Mouse (Mus musculus): ENCODE measurements around the gene Itpkb. TPM values are rescaled to one million over a fixed set of nuclear protein-coding genes. Genes with fewer than 3 reads are reported as not detected.
A peak's percentile ranks its signal among the peaks of the same experiment; 100 is the strongest.

Gene Itpkb
- total and polyA plus RNA-seq, 3 experiments = 4.2 to 14.4 (median 10.6) TPM

GRCm38 (mm10) chr1:180417118-180417517 lies 86.8 kb downstream of the Itpkb start:
- dilution Hi-C loops (cut with MboI; ENCODE audit: extremely low pct_ligation_motif_present, extremely low pct_unique_long_range_greater_than_20kb, low sequenced_read_pairs) = no loop called here
- H3K9me3 ChIP-seq (replicated peaks; ENCODE audit: low read length) = no peaks in the 10 kb centered on the region
- H3K4me1 ChIP-seq (ENCODE audit: control insufficient read depth in 1 of 2, insufficient read depth in 2 of 2) = peaks cover 31 to 63% of the 10 kb centered on the region in 2 experiments
- 0 out of 2 replicates have a peak overlapping the region, but pooled peaks have one; percentile 18 for H3K27ac ChIP-seq (ENCODE audit: insufficient read depth, low read depth)
- H3K79me2 ChIP-seq (replicated peaks; ENCODE audit: control insufficient read depth, extremely low read depth, insufficient read depth, poor library complexity, severe bottlenecking) = no peaks in the 10 kb centered on the region
- H3K9ac ChIP-seq (ENCODE audit: insufficient read depth, low read depth) = no peak overlapping the region
- no peaks in the 10 kb centered on the region for H3K27me3 ChIP-seq (replicated peaks)
- peaks cover 56 to 95% of the 10 kb centered on the region in 2 experiments for H3K36me3 ChIP-seq (replicated peaks in 1 of 2; ENCODE audit: control insufficient read depth in 1 of 2, insufficient read depth in 1 of 2, low read length in 1 of 2)
- H3K4me3 ChIP-seq (replicated peaks in 1 of 3; ENCODE audit: low read depth in 2 of 3, low read length in 2 of 3, poor library complexity in 1 of 3) = no peak overlapping the region
- in situ Hi-C loops (cut with MboI; ENCODE audit: low pct_ligation_motif_present, low pct_unique_long_range_greater_than_20kb, low sequenced_read_pairs) = loop anchor here (25.0 kb wide), 1 partner anchor 555 kb away; no protein-coding TSS in a partner anchor
- TF ChIP-seq IRF4 (IDR thresholded peaks at IDR 0.05; ENCODE audit: low read depth, low read length) = no peak
- no peak for TF ChIP-seq MAX (IDR thresholded peaks at IDR 0.05; ENCODE audit: low read length)
- TF ChIP-seq ZMIZ1 (IDR thresholded peaks at IDR 0.05; ENCODE audit: low read depth, low read length) = no peak
- TF ChIP-seq MEF2A (IDR thresholded peaks at IDR 0.05; ENCODE audit: borderline replicate concordance, low read depth, low read length) = no peak
- peak; percentile 45 for TF ChIP-seq RAD21 (IDR thresholded peaks at IDR 0.05; ENCODE audit: low read depth, low read length)
- peak; percentile 46 for TF ChIP-seq ETS1 (conservative IDR thresholded peaks at IDR 0.05; ENCODE audit: low read depth, low read length)
- no peak overlapping the region for H3K4me2 ChIP-seq (ENCODE audit: insufficient read depth, low read depth, poor library complexity, severe bottlenecking)
- no peak for DNase-seq (ENCODE audit: extremely low read depth)

GRCm38 (mm10) chr1:180419059-180419458 lies 88.8 kb downstream of the Itpkb start:
- no peaks in the 10 kb centered on the region for H3K79me2 ChIP-seq (replicated peaks; ENCODE audit: control insufficient read depth, extremely low read depth, insufficient read depth, poor library complexity, severe bottlenecking)
- TF ChIP-seq GABPA (IDR thresholded peaks at IDR 0.05; ENCODE audit: insufficient replicate concordance, low read depth, low read length) (no peak), CHD1 (IDR thresholded peaks at IDR 0.05; ENCODE audit: low read depth, low read length) (no peak), RCOR1 (conservative IDR thresholded peaks at IDR 0.05; ENCODE audit: low read depth, low read length) (no peak)
- H3K4me1 ChIP-seq (ENCODE audit: control insufficient read depth in 1 of 2, insufficient read depth in 2 of 2) = peaks cover 47 to 82% of the 10 kb centered on the region in 2 experiments
- H3K4me2 ChIP-seq (ENCODE audit: insufficient read depth, low read depth, poor library complexity, severe bottlenecking) = no peak overlapping the region
- H3K9ac ChIP-seq (ENCODE audit: insufficient read depth, low read depth) = no peak overlapping the region
- no peak overlapping the region for H3K27ac ChIP-seq (ENCODE audit: insufficient read depth, low read depth)
- no peaks in the 10 kb centered on the region for H3K27me3 ChIP-seq (replicated peaks)
- H3K36me3 ChIP-seq (replicated peaks in 1 of 2; ENCODE audit: control insufficient read depth in 1 of 2, insufficient read depth in 1 of 2, low read length in 1 of 2) = peaks cover 44 to 81% of the 10 kb centered on the region in 2 experiments
- no peak overlapping the region for H3K4me3 ChIP-seq (replicated peaks in 1 of 3; ENCODE audit: low read depth in 2 of 3, low read length in 2 of 3, poor library complexity in 1 of 3)
- no peaks in the 10 kb centered on the region for H3K9me3 ChIP-seq (replicated peaks; ENCODE audit: low read length)
- dilution Hi-C loops (cut with MboI; ENCODE audit: extremely low pct_ligation_motif_present, extremely low pct_unique_long_range_greater_than_20kb, low sequenced_read_pairs) = no loop called here
- DNase-seq (ENCODE audit: extremely low read depth) = no peak
- in situ Hi-C loops (cut with MboI; ENCODE audit: low pct_ligation_motif_present, low pct_unique_long_range_greater_than_20kb, low sequenced_read_pairs) = loop anchor here (25.0 kb wide), 1 partner anchor 557 kb away; no protein-coding TSS in a partner anchor

GRCm38 (mm10) chr1:180420496-180421164 lies 90.3 kb downstream of the Itpkb start:
- H3K9ac ChIP-seq (ENCODE audit: insufficient read depth, low read depth) = no peak overlapping the region
- H3K27me3 ChIP-seq (replicated peaks) = no peaks in the 10 kb centered on the region
- no peak overlapping the region for H3K4me2 ChIP-seq (ENCODE audit: insufficient read depth, low read depth, poor library complexity, severe bottlenecking)
- dilution Hi-C loops (cut with MboI; ENCODE audit: extremely low pct_ligation_motif_present, extremely low pct_unique_long_range_greater_than_20kb, low sequenced_read_pairs) (no loop called here), in situ Hi-C loops (cut with MboI; ENCODE audit: low pct_ligation_motif_present, low pct_unique_long_range_greater_than_20kb, low sequenced_read_pairs) (loop anchor here (25.0 kb wide), 1 partner anchor 558 kb away; no protein-coding TSS in a partner anchor)
- H3K79me2 ChIP-seq (replicated peaks; ENCODE audit: control insufficient read depth, extremely low read depth, insufficient read depth, poor library complexity, severe bottlenecking) = no peaks in the 10 kb centered on the region
- H3K36me3 ChIP-seq (replicated peaks in 1 of 2; ENCODE audit: control insufficient read depth in 1 of 2, insufficient read depth in 1 of 2, low read length in 1 of 2) = peaks cover 36 to 68% of the 10 kb centered on the region in 2 experiments
- H3K27ac ChIP-seq (ENCODE audit: insufficient read depth, low read depth) = no peak overlapping the region
- H3K4me3 ChIP-seq (replicated peaks in 1 of 3; ENCODE audit: low read depth in 2 of 3, low read length in 2 of 3, poor library complexity in 1 of 3) = no peak overlapping the region
- no peak for TF ChIP-seq IRF4 (IDR thresholded peaks at IDR 0.05; ENCODE audit: low read depth, low read length)
- TF ChIP-seq MAZ (IDR thresholded peaks at IDR 0.05; ENCODE audit: low read depth, low read length) = no peak
- TF ChIP-seq RAD21 (IDR thresholded peaks at IDR 0.05; ENCODE audit: low read depth, low read length) = no peak
- TF ChIP-seq EP300 (IDR thresholded peaks at IDR 0.05; ENCODE audit: low read length) = no peak
- no peak for TF ChIP-seq KAT2A (IDR thresholded peaks at IDR 0.05; ENCODE audit: insufficient replicate concordance, low read length)
- TF ChIP-seq PAX5 (IDR thresholded peaks at IDR 0.05; ENCODE audit: low read length) = no peak
- TF ChIP-seq ZKSCAN1 (IDR thresholded peaks at IDR 0.05; ENCODE audit: borderline replicate concordance, low read depth, low read length) = peak; percentile 79
- peaks cover 58 to 96% of the 10 kb centered on the region in 2 experiments for H3K4me1 ChIP-seq (ENCODE audit: control insufficient read depth in 1 of 2, insufficient read depth in 2 of 2)
- DNase-seq (ENCODE audit: extremely low read depth) = no peak
- no peaks in the 10 kb centered on the region for H3K9me3 ChIP-seq (replicated peaks; ENCODE audit: low read length)

Measured in CH12.LX (cell line).